Mouse (Mus musculus) neutrophil, adult 5-6 weeks (primary cell): ENCODE data around the gene Apbb1. TPM values are rescaled to one million over a fixed set of nuclear protein-coding genes. Genes with fewer than 3 reads are reported as not detected.

Source experiments
- ATAC-seq: fragments of 151-379, 151-347 bp; 2 replicates; pipeline ENCODE4 v1.8.0; 2017; ENCODE audit warnings: mild to moderate bottlenecking, moderate TSS enrichment; ENCODE audit not compliant: insufficient number of reproducible peaks, poor library complexity, low FRiP score, severe bottlenecking; ENCODE audit errors: extremely low read depth
- total RNA-seq: library from RNA; stranded (forward); fragments of 200-1000 nt; gene quantifications from 2 replicates; pipeline ENCODE4 v1.2.3, GENCODE M21; 2017

Gene Apbb1
- 1.8 and 5.6 TPM in 2 replicates for total RNA-seq

DNA sequence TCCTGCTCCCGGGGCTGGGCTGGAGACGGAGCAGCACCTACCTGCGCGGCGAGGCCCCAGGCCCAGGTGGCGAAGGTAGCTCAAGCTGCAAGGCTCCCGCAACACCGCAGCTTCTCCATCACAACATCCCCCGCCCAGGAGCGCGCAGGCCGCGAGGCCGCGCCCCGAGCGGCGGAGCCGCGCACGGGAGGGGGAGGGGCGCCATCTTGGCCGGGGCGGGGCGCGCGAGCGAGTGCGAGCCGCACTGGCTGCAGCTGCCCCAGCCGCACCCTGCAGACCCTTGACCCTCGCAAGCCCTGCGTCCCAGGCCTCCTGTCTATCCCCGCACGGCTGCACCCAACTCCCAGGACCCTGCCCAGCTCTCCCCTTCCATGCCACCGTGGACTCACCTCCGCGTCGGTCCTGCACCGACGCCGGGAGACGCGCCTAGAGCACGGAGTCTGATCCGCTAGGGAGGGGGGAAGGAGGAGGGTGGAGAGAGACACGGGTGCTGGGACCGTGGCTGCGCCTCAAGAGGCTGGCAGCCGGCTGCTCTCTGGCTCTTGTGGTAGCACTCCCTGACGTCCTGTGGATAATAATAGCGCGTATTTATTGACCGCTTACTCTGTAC is at the start of gene Apbb1:
TSS of gene Apbb1 (minus strand) at position 560 of the 610 bp plus-strand sequence.
- ATAC-seq, result peak; percentile 56; the same call in 1 of the 2 replicates

DNA sequence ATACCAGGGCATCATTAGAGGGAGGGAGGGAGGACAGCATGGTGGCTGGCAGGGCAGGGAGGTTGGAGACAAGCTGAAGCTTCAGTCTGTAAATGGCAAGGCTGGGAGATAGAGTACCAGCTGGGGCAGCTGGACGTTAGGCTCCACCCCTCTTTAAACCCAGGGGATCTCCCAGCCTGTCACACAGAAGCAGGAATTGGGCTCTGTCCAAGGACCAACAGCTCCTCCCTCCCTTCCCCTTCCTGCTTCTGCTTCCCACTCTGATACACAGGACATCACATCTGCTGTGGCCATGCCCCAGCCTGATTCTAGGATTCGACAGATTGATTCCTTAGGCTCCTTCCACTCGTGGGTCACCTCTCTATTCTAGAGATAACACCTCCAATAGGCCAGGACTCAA is 47.2 kb upstream of the Apbb1 start:
- no peak for ATAC-seq

DNA sequence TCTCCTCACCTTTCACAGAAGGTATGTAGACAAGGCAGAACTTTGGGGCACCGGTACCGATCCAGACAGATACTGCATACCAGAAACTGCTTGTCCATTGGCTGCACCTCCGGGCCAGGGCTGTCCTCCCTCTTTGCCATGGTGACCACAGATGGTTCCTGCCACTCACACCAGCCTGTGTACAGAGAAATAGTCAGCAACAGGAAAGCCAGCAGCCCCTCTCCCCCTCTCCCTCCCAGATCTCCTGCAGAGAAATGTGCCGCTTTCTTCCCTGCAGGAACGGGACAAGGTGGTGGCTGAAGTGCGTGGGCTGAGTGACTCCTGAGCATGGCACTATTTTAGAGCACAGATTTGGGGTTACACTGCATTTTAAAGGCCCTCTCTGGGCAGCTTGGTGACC is 43.9 kb upstream of the Apbb1 start:
- no peak for ATAC-seq

DNA sequence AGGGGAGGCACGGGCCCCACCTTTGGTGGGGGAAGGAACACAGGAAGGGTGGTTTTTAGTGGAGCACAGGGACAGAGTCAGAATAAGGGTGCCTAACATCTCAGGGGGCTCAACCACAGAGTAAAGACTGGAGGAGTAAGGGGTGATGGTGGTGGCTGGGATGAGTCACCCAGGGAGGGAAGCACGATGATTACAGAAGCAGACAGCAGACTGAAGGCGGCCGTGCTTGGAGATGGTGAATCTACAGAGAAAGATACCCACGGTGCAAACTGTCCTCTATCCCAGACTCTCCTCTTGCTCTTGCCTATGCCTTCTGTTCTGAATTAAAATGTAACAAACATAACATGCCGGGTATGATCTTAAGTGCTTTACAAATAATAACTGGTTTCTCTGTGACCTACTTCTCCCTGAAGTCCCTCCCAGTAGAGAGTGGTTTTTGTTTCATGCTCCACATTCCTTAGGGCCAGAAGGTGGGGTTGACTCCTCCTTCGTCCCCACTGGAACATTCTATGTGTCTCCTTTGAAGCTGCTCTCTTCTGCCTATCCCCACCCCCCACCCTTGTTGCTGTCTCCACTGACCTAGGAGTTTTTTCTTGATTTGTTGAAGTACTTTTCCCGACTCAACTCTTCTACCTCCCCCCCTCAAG is 40.3 kb upstream of the Apbb1 start:
- no peak for ATAC-seq

DNA sequence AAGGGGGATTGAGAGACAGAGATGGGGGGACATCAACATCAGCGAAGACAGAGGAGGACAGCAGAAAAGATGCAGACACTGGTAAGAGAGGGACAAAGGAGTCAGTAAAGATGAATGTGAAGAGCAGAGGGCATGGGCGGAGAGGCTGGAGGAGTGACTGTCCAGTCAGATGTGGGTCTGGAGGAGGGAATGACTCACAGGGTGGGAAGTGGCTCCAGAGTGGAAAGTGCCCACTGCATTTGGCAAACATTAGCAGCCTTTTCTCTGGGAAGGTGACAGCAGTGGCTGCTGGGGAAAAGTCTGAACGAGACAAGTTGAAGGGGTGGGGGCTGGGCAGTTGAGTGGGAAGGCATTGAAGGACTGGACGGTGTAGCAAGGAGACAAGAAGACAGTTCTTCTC is 39.6 kb upstream of the Apbb1 start:
- ATAC-seq, result no peak

DNA sequence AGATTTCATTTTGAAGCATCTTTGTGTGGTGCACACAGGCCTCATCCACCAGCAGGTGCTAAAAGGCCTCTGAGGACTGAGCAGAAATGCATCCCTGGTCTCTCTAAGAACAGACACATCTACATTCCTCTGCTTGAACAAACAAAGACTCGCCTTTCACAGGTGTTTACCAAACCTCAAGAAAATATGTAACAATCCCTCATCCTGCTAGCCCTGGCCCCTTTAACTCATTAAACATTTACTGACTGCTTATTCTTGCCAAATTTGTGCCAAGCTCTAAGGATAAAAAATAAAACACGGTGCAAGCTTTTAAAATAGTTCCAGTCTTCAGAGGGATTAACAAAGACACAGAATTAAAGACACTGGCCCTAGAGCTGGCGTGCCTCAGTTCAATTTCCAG is 38.2 kb upstream of the Apbb1 start:
- ATAC-seq, result no peak

DNA sequence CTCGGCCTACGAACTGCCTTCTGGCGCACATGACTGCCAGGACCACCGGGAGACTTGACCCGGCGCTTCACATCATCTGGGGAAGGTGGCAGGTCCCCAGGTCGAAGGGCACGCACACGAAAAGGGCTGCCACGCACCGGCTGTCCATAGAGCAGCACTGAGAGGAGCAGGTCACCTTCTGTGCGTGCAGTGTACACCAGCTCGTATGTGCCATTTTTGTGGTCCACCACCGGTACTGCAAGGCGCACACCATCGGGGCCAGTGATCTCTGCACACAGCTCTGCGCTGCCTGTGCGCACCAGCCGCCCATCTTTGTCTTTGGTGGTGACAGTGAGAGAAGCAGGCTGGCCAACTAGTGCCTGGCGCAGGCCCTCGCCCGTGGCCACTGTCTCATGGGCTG is 36.4 kb upstream of the Apbb1 start:
- no peak for ATAC-seq

DNA sequence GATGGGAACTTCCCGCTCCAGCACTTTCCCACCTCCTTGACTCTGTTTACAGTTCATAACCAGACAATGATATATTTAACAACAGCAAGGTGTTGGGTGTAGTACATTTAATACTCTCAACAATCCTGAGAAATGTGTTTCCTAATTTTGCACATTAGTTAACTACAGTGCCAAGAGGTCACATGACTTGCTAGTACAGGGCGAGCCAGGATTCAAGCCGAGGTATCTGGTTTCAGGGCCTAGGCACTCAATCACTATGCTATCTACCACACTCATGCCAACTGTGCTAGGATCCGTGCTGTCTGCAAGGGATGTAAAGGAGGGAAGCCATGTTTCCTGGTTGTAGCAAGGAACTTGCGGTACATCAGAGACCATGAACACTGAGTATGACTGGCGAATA is 35.1 kb upstream of the Apbb1 start:
- no peak for ATAC-seq

DNA sequence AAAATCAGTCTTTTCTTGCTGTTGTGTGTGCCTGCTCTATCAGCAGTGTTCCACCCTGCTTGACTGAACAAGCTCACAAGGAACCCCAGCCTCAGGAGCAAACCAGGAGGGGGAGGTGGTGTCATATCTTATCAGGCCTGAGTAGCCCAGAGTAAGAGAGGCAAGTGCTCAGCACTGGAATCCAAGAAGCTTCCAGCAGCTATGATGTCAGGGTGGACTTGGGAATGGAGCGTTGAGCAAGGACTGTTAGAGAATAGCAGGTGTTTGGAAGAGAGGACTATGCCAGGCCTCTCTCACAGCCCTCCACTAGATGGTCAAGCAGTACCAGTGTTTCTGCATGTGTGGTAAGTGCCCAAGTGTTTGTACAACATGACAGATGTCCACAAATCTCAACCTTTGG is 34.3 kb upstream of the Apbb1 start:
- ATAC-seq, result no peak

DNA sequence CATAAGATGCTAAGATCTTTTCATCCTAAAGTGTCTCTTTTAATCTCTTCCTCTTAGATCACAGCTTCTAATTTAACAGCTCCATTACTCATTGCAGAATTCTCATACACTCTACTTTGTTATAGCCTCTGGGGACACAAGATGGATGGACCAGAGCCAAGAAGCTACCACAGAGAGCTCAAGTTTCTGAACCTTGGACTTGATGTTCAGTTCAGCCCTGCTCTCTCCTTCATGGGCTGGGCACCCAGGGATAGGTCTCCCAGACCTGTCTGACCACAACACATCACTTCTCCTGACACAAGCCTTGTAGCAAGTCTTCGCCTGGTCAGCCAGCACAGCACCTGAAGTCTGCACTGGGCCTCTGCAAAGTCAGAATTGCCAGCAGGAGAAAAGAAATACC is 32.9 kb upstream of the Apbb1 start:
- no peak for ATAC-seq

DNA sequence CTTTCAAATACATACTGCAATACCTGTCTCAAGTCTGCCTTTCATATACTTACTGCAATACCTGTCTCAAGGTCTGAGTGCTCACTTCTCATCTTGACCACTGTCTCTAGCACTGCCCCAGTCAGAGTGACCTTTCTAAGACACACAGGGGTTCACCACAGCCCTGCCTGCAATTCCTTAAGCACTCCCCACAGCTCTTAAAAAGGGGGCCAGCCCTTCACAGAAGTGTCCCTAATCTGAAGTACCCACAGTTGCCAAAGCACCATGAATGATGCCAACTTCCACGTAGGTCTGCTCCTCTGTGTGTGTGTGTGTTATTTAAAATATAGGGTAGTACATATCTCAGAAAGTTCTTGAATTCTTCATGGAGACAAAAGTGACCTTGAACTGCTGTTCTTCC is 30.3 kb upstream of the Apbb1 start:
- ATAC-seq, result no peak

DNA sequence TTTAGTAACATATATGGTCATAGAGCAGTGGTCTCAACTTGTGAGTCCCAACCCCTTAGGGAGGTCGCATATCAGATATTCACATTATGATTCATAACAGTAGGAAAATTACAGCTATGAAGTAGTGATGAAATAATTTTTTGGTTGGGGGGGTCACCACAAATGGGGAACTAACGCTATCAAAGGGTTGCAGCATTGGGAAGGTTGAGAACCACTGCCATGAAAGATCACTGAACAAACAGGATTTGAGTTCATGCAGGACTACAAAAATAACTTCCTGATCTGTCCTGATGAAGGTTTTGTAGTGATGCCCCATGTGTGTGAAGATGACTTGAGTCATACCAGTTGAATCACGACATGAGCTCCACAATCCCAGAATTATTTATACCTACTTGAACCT is 27.0 kb upstream of the Apbb1 start:
- ATAC-seq, result no peak

DNA sequence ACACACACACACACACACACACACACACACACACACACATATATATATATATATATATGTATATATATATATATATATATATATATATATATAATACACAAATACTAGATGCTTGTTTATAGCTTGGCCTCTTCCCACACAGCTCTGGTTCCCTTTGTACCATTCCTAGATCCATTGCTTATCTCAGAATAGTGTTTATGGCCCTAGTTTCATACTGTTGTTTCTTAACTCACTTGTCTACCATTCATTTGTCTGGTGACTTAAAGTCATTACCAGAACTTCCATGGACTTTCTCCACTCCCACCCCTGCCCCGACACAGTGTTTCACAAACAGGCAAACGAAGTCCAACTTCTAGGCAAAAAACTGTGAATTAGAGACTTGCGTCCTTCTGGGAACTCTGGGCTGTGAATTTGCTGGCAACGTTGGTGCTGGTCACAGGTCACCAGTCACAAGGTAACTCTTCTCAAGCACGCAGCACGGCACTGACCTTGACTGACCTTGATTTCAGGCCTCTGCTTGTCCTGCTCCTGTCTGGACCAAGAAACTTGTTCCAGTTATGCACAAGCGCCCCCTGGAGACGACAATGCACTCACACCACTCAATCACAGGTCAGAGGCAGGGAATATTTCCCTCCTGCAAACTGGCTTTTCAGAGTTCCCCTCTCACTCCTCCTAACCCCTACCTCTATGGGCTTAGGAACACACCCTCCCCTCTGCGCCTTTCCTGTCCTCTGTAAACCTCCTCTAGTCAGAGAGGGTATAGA is 21.6 kb upstream of the Apbb1 start:
- peak; percentile 66; the same call in 1 of the 2 replicates for ATAC-seq

DNA sequence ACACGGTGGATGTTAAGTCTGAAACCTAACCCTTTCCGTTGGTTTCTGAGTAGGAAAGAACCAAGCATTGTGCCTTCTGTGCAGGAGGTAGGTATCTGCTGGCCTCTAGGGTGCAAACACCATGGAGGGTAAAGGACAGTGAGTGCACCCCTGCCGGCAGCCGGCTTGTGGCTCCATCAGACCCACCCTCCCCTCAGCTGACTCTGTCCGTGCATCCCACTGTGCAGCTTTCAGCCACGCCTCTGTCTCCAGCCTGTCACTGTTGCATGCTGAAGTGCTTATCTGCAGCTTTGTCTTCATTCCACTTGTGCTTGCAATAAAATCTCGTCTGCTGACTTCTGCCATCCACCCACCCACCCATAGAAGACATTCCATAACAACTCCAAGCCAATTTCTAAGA is 8.6 kb upstream of the Apbb1 start:
- ATAC-seq, result no peak

DNA sequence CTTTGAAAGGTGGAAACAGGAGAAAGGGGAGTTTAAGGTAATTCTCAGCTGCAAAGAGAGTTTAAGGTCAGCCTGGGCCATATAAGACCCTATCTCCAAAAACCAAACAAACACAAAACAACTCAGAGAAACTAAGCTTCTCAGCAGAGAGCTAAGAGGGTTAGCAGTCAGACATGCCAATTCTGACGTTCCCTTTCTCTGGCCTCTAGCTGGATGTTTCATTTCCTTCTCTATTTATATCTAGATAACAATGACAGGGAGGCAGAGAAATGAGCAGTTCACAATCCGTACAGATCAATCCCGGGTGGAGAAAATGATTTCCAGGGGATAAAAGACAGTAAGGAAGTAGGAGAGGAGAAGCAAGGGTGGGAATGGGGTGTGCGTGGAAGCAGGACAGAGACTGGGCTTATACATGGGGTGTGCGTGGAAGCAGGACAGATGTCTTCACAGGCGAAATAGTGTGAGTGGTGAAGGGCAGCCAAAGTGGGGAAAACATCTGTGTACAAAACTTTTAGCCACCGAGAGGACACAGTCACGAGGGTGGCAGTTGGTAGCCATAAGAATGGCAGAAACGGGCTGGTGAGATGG is 7.0 kb upstream of the Apbb1 start:
- ATAC-seq, result no peak

DNA sequence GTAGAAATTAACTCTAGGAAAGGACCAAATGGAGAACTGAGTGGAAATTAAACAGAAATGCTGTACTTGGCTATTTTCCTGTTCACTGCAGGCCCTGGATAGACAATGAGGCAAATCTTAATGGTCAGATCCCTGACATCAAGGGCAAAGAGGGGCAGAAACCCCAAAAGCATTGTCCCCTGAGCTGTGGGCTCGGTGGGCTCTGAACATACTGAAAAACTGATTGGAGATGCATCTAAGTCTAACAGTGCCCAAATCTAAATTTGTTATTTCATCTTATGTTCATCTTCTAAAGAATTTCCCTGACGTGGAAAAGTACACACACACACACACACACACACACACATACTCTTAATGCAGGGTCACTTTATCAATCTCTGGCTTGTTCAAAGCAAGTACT is 506 bp upstream of the Apbb1 start:
- ATAC-seq, result no peak

DNA sequence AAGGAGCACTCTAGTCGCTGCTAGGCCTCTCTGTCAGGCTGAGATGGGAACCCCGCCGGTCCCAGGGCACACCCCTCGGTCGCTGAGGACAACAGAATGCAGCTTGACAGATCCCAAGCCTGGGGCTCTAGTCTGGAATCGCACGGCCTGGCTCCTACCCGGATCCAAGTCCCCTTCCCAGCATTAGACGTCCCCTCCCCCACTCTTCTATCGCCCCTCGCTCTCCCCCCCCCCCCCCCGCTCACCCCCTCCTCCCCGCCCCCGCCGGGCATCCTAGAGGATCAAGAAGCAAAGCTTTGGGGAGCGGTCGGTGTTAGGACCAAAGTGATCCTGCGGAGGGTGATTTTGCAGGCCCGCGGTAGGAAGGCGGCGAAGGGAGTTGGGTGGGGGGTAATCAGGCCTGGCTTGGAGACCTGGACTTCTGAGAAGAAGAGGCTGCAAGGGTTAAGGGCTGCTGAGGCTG is 795 bp downstream of the Apbb1 start:
- no peak for ATAC-seq

DNA sequence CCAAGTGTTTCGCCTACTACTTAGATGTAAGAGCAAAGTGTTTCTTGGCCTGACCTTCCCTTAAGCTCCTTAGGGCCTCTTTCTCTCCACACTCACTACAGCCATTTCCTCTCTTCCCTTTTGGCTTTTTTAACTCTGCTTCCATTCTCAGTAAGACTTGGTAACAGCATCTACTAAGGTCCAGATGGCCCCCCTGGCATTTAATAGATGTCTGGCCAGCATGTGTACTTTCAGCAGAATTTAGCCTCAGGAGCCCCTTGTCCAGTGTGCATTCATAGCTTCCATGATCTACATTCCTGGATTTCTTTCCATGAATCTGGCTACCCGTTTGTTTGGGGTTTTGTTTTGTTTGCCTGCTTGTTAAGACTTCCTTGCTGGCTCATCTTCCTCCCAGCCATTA is 3.0 kb downstream of the Apbb1 start:
- ATAC-seq, result no peak

DNA sequence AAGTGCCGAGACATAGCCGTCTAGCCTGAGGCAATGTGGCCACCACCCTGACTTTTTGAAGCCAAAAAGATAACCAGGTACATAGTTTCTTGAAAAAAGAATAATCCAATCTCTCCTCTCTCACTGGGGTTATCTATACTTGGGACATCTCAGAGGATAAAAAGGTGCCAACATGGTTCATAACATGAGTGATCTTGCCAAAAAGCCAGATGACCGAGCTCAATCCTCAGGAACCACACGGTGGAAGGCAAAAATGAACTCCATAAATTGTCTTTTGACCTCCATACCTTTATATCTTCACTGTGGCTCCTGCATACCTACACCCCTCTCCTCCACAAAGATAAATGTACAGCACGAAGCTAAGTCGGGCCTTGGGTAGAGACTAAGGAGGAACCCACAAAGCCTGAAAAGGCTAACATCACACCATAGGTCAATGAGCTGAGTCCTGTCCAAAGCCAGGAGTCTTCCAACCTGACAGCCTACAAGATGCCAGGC is 4.0 kb downstream of the Apbb1 start:
- no peak for ATAC-seq
